Mouse (Mus musculus) brain, embryonic 14.5 days (tissue): ENCODE results near the gene Btbd11. TPM values are rescaled to one million over a fixed set of nuclear protein-coding genes. Genes with fewer than 3 reads are reported as not detected.
A peak's percentile ranks its signal among the peaks of the same experiment; 100 is the strongest.

ENCODE experiments used
- DNase-seq: peaks from one replicate; pipeline ENCODE4 v3.0.0-alpha.2; 2011; ENCODE audit warnings: low read depth
- CTCF ChIP-seq: fragments of 200-500 bp; IDR thresholded peaks from 2 replicates; pipeline ENCODE4 v1.5.1; 2012; ENCODE audit warnings: inconsistent platforms, mild to moderate bottlenecking, moderate library complexity, borderline replicate concordance; ENCODE audit not compliant: insufficient read depth, insufficient read length; ENCODE audit errors: extremely low read depth
- POLR2A ChIP-seq: fragments of 200-500 bp; IDR thresholded peaks from 2 replicates; pipeline ENCODE4 v1.6.1; 2012; ENCODE audit warnings: mild to moderate bottlenecking, inconsistent platforms, borderline replicate concordance; ENCODE audit not compliant: poor library complexity, insufficient read depth, insufficient read length, severe bottlenecking; ENCODE audit errors: extremely low read depth
- polyA plus RNA-seq: library from polyadenylated mRNA; depleted of rRNA; stranded (reverse); fragments of >200 nt; gene quantifications from 2 replicates; pipeline ENCODE4 v1.2.3, GENCODE M21; 2012

Gene Btbd11
- polyA plus RNA-seq, 1 experiment: 24.5 TPM

DNA sequence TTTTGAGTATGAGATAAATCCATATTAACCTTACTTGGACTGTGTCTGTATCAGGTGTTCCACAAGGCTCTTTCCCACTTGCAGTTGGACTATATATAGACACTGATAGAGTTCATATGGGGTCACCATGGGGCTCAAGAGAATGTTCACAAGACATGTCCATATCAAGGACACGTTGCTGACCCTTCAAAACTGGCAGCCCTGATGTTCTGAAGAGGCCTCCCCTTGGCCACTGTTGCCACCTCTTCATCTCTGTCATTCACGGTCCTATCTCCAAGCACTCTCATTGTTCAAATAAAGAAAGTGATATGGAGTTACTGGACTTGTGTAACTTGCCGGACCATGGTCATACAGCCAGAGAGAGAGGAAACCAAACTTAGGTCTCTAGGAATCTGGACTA is 56.8 kb downstream of the Btbd11 start:
- TF ChIP-seq POLR2A: no peak
- no peak for TF ChIP-seq CTCF
- no peak for DNase-seq

DNA sequence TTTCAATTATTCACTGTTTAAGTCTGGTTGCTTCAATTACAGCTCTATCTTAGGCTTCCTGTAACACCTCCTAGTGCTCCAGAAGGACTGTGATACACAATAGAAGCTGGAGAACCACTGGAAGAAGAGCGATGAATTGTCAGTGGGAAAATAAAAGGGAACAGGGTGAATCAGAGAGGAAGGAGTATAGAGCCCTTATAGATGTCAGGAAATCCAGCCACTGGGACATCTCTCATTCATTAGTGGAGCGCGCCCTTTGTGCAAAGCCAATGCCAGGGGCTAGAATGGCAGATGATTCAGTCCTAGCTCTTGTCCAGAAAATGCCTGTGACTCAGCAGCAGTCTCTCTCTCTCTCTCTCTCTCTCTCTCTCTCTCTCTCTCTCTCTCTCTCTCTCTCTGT is 59.3 kb downstream of the Btbd11 start:
- TF ChIP-seq CTCF (no peak), POLR2A (no peak)
- no peak for DNase-seq

DNA sequence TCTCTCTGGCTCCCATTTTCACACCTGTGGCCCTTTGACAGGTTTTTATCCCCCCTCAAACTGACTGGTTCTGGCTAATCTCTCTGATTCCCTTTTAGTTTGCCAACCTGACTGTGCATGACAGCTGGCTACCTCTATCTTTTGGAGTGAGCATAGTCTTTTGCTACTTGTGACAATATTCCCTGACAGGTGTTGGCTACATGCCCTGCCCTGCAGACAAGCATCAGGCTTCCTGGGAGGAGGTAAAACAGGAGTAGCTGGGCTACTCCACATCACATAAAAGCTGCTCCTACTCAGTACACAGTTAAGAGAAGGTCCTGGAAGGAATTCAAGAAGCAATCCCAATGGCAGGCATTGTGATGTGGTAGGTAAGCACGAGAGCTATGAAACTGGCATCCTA is 60.1 kb downstream of the Btbd11 start:
- peak; percentile 51 for DNase-seq
- TF ChIP-seq POLR2A: no peak
- TF ChIP-seq CTCF: no peak

DNA sequence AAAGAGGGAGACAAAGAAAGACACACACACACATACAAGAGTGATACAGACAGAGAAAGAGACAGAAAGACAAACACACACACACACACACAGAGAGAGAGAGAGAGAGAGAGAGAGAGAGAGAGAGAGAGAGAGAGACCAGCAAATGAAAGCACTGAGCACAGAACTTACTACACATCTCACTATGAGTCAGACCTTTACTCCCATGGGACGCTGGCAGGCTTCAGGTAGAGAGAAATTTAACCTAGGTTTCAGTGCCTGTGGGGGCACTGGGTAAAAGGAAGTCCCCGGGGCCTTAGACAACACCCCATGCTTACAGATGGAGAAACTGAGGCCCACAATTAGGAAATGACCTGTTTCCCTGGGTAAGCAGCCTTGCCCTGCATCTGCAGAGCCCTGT is 61.3 kb downstream of the Btbd11 start:
- DNase-seq: no peak
- TF ChIP-seq POLR2A (no peak), CTCF (no peak)

DNA sequence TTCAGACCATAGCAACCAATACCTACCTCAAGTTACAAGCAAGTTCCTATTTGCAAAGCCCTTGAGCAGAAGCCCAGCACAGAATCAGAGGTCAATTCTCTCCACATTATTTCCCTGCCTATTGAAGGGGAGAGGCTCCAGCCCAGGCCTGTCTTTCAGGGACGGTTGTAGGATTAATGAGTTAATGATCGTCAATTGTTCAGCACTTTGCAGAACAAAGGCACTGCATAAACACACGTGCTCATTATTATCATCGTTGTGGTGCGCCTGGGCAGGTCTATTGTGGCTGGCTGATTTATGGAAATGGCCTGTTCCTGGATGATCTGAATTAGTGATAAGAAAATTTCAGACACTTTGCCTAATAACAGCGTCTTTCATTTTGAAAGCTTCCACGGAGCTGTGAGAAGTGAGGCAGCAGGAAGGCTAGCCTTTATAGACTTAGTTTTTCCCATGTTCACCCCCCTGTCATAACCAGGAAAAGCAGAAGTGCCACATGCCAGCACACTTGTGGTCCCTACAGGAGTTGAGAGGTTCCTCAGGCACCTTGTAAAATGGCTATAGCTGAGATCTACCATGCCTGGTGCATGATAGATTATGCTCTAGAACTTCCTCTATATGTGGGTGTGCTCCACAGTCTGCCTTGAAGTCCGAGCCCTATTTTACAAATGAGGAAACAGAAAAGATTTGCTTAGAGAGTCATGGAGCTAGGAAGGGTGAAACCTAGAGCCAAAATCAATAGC is 65.2 kb downstream of the Btbd11 start:
- DNase-seq: peak; percentile 56
- no peak for TF ChIP-seq POLR2A
- no peak for TF ChIP-seq CTCF

DNA sequence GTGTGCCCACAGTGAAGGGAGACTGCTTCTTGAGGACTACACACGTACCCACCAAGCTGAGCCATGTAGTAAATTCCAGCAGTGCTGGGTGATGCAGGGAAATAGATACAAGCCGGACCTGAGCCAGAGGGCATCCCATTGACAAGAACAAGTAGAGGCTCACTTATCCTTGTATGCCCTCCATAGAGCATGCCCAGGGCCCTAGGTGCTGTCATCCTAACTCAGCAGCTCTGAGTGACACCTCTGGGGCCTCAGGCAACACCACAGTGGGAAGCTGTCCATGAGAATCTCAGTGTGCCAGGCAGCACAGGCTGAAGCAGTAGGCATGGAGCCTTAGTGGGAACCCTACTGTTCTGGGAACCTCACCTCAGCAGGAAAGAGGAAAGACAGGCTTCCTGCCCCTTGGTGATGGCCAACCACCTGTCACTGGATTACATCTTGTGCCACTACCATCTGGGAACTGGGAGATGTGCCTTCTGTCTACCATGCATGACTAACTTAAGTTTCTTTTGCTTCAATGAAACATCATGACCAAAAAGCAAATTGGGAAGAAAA is 66.7 kb downstream of the Btbd11 start:
- DNase-seq: no peak
- no peak for TF ChIP-seq POLR2A
- TF ChIP-seq CTCF: no peak

DNA sequence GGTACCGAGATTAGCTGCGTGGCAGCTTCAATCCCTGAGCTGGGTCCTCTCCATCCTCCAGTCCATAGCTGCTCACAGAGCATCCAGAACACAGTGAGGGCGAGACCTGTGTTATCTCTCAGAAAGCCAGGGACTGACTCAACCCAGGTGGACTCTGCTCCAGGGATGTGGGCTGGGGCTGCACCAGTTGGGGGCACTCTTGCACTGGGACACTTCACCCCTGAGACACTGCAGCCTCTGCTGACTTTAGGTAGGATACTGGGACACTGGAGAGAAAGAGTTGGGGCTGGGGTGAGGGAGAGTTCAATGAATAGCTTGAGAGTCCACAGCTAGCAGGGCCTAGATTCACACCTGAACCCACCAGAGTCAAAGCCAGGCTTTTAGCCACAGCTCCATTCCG is 69.4 kb downstream of the Btbd11 start:
- TF ChIP-seq CTCF: peak; percentile 23; the same call in 1 of the 2 replicates
- TF ChIP-seq POLR2A: no peak
- DNase-seq: no peak

DNA sequence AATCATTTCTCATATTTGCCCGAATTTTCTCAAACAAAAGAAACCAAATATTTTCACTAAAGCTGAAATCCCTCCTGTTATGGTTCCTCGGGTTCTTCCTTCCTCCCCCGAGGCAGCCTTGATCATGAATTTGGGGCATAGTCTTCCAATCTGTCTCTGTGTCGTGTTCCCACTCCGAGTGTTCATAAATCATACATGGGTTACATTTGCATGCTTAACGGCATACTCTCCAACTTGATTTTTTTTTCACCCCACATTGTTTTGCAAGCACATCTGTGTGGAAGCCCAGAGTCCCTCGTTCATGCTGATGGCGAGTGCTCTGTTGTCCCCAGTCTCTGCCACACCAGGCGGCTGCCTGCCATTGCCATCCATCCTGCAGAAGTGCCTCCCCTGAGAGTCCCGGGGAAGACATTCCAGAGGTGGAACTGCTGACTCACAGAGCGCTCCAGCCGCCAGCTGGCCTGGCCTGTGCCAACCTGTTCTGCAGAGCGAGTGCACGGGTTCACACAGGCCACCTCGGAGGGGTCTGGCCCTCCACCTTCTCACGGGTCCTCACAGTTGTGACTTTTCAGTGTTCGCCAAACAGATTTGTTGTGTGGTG is 72.2 kb downstream of the Btbd11 start:
- DNase-seq: peak; percentile 63
- TF ChIP-seq POLR2A: no peak
- TF ChIP-seq CTCF: no peak

DNA sequence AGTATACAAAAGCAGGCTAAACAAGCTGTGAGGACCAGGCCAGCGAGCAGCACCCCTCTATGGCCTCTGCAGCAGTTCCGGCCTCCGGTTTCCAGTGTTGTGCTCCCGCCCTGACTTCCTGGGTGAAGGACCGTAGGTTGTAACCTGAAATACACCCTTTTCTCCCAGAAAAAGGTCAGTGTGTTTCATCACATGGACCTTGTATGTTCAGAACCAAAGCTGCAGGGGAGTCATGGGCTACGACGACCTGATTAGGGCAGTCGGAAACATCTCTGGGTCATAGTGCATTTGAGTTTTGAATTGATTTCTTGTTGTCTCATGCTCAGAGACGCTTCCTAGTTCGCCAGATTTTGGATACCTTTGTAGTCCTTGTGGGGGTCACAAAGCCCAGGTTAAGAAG is 74.1 kb downstream of the Btbd11 start:
- no peak for DNase-seq
- no peak for TF ChIP-seq POLR2A
- no peak for TF ChIP-seq CTCF

DNA sequence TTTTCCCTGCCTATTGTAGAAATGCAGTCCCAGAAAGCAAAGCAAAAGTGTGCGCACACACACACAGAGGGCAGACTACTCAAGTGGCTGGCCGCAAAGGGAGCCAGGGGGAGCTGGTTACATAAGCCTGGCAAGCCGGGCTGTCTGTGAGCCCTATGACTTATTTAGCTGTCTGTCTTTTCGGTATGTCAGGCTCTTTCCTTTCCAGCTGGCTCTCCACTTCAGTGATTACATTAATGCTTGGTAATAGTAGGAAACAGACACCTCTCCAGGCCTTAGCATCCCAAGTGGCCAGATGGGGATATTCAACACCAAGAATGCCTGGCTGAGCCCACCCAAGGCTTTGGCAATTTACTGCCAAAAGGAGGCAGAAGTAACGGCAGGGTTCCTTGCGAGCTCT is 77.5 kb downstream of the Btbd11 start:
- TF ChIP-seq POLR2A (no peak), CTCF (no peak)
- DNase-seq: peak; percentile 89

DNA sequence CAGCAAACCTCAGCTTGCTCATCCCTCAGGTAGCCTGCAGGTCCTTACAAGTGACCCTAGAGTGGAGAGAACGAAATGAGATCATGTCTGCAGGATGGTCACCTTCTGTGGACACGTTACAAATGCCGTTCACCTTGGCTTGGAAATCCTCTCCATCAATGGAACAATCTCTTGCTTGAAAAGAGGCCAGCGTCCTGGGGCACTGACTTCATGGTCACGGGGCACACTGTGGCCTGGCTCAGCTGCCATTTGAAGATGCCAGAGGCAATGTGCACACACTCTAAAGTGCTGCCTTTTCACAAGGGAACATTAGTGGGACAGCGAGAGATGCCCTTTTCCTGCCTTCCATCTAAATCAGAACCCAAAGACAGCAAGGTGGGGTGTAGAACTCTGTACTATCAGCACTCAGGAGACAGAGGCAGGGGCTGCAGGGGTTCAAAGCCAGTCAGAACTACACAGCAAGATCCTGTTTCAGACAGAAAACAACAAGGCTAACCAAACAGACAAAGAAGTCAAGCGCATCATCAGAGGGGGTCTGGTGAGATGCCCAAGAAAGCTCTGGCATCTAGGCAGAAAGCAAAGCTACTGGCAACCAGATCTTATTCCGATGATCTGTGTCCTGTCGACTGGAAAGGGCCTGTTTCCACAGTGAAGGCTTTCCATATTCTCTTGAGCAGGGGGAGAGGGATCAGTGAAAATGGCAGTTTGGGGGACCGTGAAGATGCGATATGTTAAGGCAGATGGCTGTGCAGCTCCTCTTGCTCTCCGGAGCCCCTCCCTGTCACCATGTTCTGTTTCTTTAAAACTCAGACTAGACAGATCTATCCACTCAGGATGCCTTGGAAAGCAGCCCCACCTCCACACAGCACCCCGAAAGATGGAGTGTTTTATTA is 79.1 kb downstream of the Btbd11 start:
- DNase-seq: peak; percentile 68
- TF ChIP-seq POLR2A (no peak), CTCF (no peak)
